Mouse (Mus musculus) limb, embryonic 11.5 days (tissue): Measurements from ENCODE around the gene Fgfr4. TPM values are rescaled to one million over a fixed set of nuclear protein-coding genes. Genes with fewer than 3 reads are reported as not detected.

Experiments used
- ATAC-seq: fragments of 200-750 bp; cut with Nextera tagmentation; 2 replicates; pipeline ENCODE4 v1.8.0; 2017; ENCODE audit warnings: low read depth; ENCODE audit not compliant: insufficient number of reproducible peaks, low FRiP score, low TSS enrichment
- DNase-seq: peaks from one replicate; pipeline ENCODE4 v3.0.0-alpha.2; 2015; ENCODE audit warnings: low spot score
- H3K27ac ChIP-seq: fragments of 300-500 bp; sonication (generic); replicated peaks from 2 replicates; pipeline ENCODE4 v1.5.1; 2014; ENCODE audit warnings: low read depth, mild to moderate bottlenecking, low read length
- H3K27me3 ChIP-seq: fragments of 300-500 bp; sonication (generic); 2 replicates; pipeline ENCODE4 v1.6.1; 2014; ENCODE audit warnings: mild to moderate bottlenecking, low read length, mixed read lengths; ENCODE audit not compliant: control insufficient read depth, insufficient read depth
- H3K36me3 ChIP-seq: fragments of 300-500 bp; sonication (generic); 2 replicates; pipeline ENCODE4 v1.6.1; 2014; ENCODE audit warnings: mild to moderate bottlenecking, low read length, moderate library complexity, mixed read lengths; ENCODE audit not compliant: control insufficient read depth, insufficient read depth
- H3K4me1 ChIP-seq: fragments of 300-500 bp; sonication (generic); 2 replicates; pipeline ENCODE4 v1.6.1; 2014; ENCODE audit warnings: low read length, mixed read lengths; ENCODE audit not compliant: control insufficient read depth, insufficient read depth
- H3K4me2 ChIP-seq: fragments of 300-500 bp; sonication (generic); 2 replicates; pipeline ENCODE4 v1.6.1; 2014; ENCODE audit warnings: low read depth, mild to moderate bottlenecking, moderate library complexity; ENCODE audit not compliant: severe bottlenecking
- H3K4me3 ChIP-seq: fragments of 300-500 bp; sonication (generic); 2 replicates; pipeline ENCODE4 v1.5.1; 2014; ENCODE audit warnings: low read depth, low read length
- H3K9ac ChIP-seq: fragments of 300-500 bp; sonication (generic); 2 replicates; pipeline ENCODE4 v1.6.1; 2014; ENCODE audit warnings: mild to moderate bottlenecking, low read length
- H3K9me3 ChIP-seq: fragments of 300-500 bp; sonication (generic); 2 replicates; pipeline ENCODE4 v1.6.1; 2016; ENCODE audit warnings: low read length; ENCODE audit not compliant: control insufficient read depth
- WGBS: fragments of 180-500 bp; shearing (Covaris S2); extraction: QIAGEN DNeasy Blood & Tissue Kit; methylation state at CpG from one replicate; pipeline ENCODE4 v1.1.7; 2014; 5-methylcytosine and 5-hydroxymethylcytosine counted together
- polyA plus RNA-seq: library from polyadenylated mRNA; unstranded; fragments of >200 nt; fragmentation: Nextera tagmentation; extraction: Ambion mirVana; gene quantifications from 2 replicates; pipeline ENCODE4 v1.2.1, GENCODE M21; 2014

Gene Fgfr4
- polyA plus RNA-seq, 1 experiment from 2014 or later: 3.9 TPM

DNA sequence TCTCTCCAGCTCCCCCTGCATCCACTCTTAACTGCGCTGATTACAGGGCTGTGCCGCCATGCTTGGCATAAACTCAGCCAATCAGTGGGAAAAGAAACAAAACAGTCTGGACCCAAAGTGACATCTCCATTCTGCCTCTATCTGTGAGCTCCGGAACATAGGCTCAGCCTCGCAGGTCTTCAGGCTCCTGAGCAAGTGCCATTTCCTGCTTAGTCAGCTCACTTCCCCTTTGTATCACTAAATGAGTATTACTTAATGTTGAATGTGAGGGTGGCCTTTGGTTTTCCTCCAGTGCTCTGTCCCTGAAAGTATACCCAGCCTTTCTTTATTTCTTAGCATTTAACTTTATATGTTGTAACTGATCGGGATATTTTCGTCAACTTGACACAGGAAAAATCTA is 27.5 kb upstream of the Fgfr4 start:
- Histone ChIP-seq H3K27ac (no peak overlapping the region), H3K27me3 (no peaks in the 10 kb centered on the region), H3K9me3 (no peaks in the 10 kb centered on the region), H3K4me1 (no peaks in the 10 kb centered on the region), H3K9ac (no peak overlapping the region), H3K36me3 (peaks cover 7% of the 10 kb centered on the region; the same call in 1 of the 2 replicates), H3K4me3 (no peak overlapping the region), H3K4me2 (no peak overlapping the region)
- no peak for DNase-seq
- 92% methylated on average over 6 of the region's 6 CpGs for WGBS
- ATAC-seq: no peak

DNA sequence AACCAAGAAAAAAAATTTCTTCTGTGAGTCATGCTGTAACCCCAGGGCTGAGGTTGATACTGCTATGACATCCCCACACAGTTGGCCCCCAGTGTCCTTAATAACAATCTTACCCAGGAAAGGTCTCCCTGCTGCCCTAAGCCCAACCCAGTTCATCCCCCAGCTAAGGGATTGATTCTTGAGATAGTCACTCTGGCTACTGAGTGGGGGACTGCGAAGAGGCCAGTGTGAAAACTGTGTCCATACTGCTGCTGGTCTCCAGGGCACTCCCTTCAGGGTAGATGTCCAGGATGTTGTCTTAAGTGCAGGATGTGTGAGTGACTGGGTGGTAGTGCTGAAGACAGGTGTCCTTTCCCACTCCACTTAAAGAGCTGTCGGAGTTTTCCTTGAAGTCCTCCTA is 19.0 kb upstream of the Fgfr4 start, which contains the start of gene Gm17617:
Gene Gm17617, minus strand, starts transcription at position 101 of the 400 bp plus-strand sequence.
- no peak within 1 kb of the TSS for H3K4me3 ChIP-seq
- H3K4me2 ChIP-seq: no peak within 1 kb of the TSS
- no peaks in the 10 kb centered on the region for H3K9me3 ChIP-seq
- H3K27me3 ChIP-seq: no peaks in the 10 kb centered on the region
- H3K27ac ChIP-seq: no peak within 1 kb of the TSS
- peaks cover 2% of the 10 kb centered on the region; the same call in 1 of the 2 replicates for H3K36me3 ChIP-seq
- WGBS: 96% methylated on average over 2 of the region's 2 CpGs
- ATAC-seq (no peak), DNase-seq (no peak)
- no peaks in the 10 kb centered on the region for H3K4me1 ChIP-seq
- H3K9ac ChIP-seq: no peak within 1 kb of the TSS

DNA sequence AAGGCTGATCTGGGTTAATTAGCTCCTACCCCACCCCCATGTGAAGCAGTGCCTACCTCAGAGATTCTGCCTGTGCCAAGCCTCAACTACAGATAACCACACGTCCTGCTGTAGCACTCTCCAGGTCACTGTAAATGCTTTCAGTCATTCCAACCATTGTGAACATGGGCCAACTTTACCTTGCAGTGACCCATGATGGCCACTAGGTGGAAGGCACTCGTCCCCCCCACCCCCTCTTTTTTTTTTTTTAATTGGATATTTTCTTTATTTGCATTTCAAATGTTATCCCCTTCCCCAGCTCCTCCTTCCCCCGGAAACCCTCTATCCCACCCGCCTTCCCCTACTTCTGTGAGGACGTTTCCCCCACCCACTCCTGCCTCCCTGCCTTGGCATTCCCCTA is 17.1 kb upstream of the Fgfr4 start:
- Histone ChIP-seq H3K4me2 (no peak overlapping the region), H3K4me3 (no peak overlapping the region), H3K9me3 (no peaks in the 10 kb centered on the region), H3K27ac (no peak overlapping the region), H3K36me3 (peaks cover 2% of the 10 kb centered on the region; the same call in 1 of the 2 replicates), H3K9ac (no peak overlapping the region), H3K27me3 (no peaks in the 10 kb centered on the region), H3K4me1 (no peaks in the 10 kb centered on the region)
- DNase-seq (peak; percentile 26), ATAC-seq (no peak)
- WGBS: 3% methylated on average over 5 of the region's 5 CpGs

DNA sequence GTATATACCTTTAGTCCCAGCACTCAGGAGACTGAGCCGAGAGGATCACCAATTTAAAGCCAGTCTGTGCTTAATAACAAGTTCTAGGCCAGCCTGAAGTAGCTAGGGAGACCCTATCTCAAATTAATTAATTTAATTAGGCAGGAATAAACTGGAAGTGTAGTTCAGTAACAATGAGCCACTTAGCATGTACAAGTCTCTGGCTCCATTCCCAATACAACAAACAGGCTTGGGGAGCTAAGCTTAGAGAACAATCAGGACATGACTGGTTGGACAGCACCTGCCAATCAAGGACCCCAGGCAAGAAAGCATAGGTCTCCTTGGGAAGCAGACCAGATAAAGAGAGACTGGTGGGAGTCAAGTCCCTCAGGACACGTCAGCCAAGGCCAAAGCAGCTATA is 12.2 kb upstream of the Fgfr4 start:
- H3K9ac ChIP-seq: no peak overlapping the region
- H3K27ac ChIP-seq: no peak overlapping the region
- ATAC-seq: no peak
- H3K4me1 ChIP-seq: no peaks in the 10 kb centered on the region
- H3K4me3 ChIP-seq: no peak overlapping the region
- H3K9me3 ChIP-seq: no peaks in the 10 kb centered on the region
- DNase-seq: no peak
- no peaks in the 10 kb centered on the region for H3K27me3 ChIP-seq
- 75% methylated on average over 2 of the region's 2 CpGs for WGBS
- no peaks in the 10 kb centered on the region for H3K36me3 ChIP-seq
- no peak overlapping the region for H3K4me2 ChIP-seq

DNA sequence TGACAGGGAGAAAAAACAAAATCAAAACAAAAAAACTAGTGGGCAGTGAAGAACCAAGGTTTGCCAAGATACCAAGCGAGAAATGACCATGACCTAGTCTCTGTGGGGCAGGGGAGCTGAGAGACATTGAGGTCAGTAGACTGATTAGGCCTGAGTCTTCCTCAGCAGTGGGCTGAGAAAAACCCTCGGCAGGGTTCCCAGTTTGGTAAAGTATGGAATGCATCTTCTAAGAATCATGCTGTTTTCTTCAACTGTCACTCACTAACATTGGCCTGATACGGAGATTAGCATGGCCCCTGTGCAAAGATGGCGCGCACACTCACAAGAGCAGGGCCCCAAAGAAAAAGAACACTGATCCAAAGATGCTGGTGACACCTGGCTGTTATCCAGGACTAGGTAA is 1.5 kb downstream of the Fgfr4 start:
- H3K4me2 ChIP-seq: no peak overlapping the region
- no peak overlapping the region for H3K27ac ChIP-seq
- H3K9ac ChIP-seq: no peak overlapping the region
- H3K4me3 ChIP-seq: no peak overlapping the region
- H3K4me1 ChIP-seq: no peaks in the 10 kb centered on the region
- ATAC-seq: no peak
- no peak for DNase-seq
- H3K9me3 ChIP-seq: no peaks in the 10 kb centered on the region
- H3K27me3 ChIP-seq: peaks cover 12% of the 10 kb centered on the region
- 90% methylated on average over 5 of the region's 5 CpGs for WGBS
- H3K36me3 ChIP-seq: no peaks in the 10 kb centered on the region

DNA sequence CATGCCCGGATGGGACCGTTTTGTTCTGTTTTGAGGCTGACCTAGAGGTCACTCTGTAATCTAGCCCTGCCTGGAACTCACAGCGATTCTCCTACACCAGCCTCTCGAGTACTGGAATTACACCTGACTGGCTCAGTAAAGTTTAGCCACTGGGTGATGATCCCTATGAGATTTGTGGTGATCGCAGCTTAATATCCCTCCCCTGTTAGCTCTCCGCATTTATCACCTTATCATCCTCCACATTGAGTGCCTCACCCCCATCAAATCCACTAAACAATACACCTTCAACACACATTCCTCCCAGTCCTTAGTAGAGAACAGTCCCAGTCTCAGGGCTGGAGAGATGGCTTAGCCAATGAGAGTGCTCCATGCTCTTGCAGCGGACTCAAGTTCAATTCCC is 9.9 kb downstream of the Fgfr4 start:
- ATAC-seq (no peak), DNase-seq (no peak)
- H3K4me3 ChIP-seq: no peak overlapping the region
- no peaks in the 10 kb centered on the region for H3K27me3 ChIP-seq
- H3K36me3 ChIP-seq: 0 out of 2 replicates have a peak, but pooled peaks cover 3% of the 10 kb centered on the region
- WGBS: 50% methylated on average over 7 of the region's 7 CpGs
- H3K4me2 ChIP-seq: no peak overlapping the region
- H3K9me3 ChIP-seq: no peaks in the 10 kb centered on the region
- H3K9ac ChIP-seq: no peak overlapping the region
- no peaks in the 10 kb centered on the region for H3K4me1 ChIP-seq
- no peak overlapping the region for H3K27ac ChIP-seq

DNA sequence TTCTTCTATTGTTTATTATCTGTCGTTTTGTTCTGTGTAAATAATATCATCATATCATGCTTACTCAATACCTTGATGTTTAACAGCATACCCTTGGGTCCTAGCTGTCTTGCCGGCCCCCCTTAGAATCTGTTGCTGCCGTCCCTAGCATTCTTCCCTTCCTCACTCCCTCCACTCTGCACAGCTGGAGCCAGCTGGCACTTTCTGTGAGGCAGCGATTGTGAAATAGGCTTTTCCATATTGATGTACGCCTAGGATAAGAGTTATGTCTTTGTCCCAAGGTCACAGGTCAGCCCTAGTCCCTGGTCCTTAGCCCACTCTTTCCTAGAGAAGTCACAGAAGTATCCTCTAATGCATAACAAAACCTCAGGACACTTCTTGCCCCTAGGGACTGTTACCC is 11.1 kb downstream of the Fgfr4 start:
- DNase-seq (no peak), ATAC-seq (no peak)
- Histone ChIP-seq H3K27me3 (no peaks in the 10 kb centered on the region), H3K27ac (no peak overlapping the region), H3K36me3 (0 out of 2 replicates have a peak, but pooled peaks cover 3% of the 10 kb centered on the region), H3K4me3 (no peak overlapping the region), H3K4me1 (no peaks in the 10 kb centered on the region), H3K9ac (no peak overlapping the region), H3K4me2 (no peak overlapping the region), H3K9me3 (no peaks in the 10 kb centered on the region)
- WGBS: 80% methylated on average over 5 of the region's 5 CpGs

DNA sequence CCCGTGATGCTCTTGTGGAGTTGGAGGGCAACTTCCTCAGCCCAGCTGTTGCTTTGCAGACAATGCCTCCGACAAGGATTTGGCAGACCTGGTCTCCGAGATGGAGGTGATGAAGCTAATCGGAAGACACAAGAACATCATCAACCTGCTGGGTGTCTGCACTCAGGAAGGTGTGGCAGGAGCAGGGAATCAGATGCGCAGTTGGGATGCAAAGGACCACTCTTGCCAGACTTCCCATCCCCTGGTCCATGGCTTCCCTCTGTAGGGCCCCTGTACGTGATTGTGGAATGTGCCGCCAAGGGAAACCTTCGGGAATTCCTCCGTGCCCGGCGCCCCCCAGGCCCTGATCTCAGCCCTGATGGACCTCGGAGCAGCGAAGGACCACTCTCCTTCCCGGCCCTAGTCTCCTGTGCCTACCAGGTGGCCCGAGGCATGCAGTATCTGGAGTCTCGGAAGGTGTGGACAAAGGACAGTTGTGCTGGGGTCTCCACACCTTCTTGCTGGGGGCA is 13.4 kb downstream of the Fgfr4 start:
- Histone ChIP-seq H3K36me3 (0 out of 2 replicates have a peak, but pooled peaks cover 3% of the 10 kb centered on the region), H3K4me3 (no peak overlapping the region), H3K9ac (no peak overlapping the region), H3K4me2 (no peak overlapping the region), H3K27me3 (no peaks in the 10 kb centered on the region), H3K27ac (no peak overlapping the region), H3K4me1 (no peaks in the 10 kb centered on the region), H3K9me3 (no peaks in the 10 kb centered on the region)
- ATAC-seq (no peak), DNase-seq (no peak)
- WGBS: 92% methylated on average over 16 of the region's 16 CpGs
